Mouse (Mus musculus) cortical plate, adult 2 months (tissue): ENCODE results near the gene Ccl9.

ENCODE experiments used
- CTCF ChIP-seq: fragments of 200-500 bp; IDR thresholded peaks from 2 replicates; pipeline ENCODE4 v1.5.1; 2011; ENCODE audit warnings: mild to moderate bottlenecking, control low read depth, low read length; ENCODE audit not compliant: insufficient read depth; ENCODE audit errors: extremely low read depth
- POLR2A ChIP-seq: fragments of 200-500 bp; IDR thresholded peaks from 2 replicates; pipeline ENCODE4 v1.6.1; 2011; ENCODE audit warnings: mild to moderate bottlenecking, low read length, control low read depth; ENCODE audit not compliant: insufficient read depth; ENCODE audit errors: extremely low read depth

- TF ChIP-seq POLR2A (no peak), CTCF (no peak)
Measured at GRCm38 (mm10) chr11:83530360-83530759, 48.1 kb downstream of the Ccl9 start, which contains the start of gene Ccl5.
